Mouse (Mus musculus) right cerebral cortex, postnatal 36 days (tissue): Measurements from ENCODE around the gene Sphkap.

Source experiments
- DNase-seq, 2 experiments: peaks; one replicate each; pipeline ENCODE4 v3.0.0; 2022; ENCODE audit warnings: low spot score in 2 of 2, mixed read lengths in 1 of 2

Sphkap gene

DNA sequence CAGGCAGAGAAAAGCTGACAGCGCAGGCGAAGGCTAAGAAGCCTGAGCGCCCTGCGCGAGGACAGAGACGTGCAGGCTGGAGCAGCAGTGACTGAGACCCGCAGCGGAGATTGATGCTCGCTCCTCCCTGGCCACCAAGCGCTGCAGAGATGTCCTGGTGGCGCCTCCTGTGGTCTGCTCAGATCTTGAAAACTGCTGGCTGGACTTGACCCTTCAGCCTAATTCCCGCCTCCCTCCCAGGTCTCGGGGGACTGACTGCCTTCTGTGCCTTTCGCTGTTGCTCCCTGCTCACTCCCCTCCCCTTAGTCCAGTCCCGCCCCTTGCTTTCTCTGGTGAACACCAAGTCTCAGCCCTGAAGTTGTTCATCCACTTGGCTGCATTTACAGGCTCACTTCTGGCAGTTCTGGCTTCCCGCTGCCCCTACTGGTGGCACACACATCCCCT lies at the start of gene Sphkap:
TSS of gene Sphkap (minus strand) at position 180 of the 444 bp plus-strand sequence.
- DNase-seq, result peak; percentile 44 to 65

DNA sequence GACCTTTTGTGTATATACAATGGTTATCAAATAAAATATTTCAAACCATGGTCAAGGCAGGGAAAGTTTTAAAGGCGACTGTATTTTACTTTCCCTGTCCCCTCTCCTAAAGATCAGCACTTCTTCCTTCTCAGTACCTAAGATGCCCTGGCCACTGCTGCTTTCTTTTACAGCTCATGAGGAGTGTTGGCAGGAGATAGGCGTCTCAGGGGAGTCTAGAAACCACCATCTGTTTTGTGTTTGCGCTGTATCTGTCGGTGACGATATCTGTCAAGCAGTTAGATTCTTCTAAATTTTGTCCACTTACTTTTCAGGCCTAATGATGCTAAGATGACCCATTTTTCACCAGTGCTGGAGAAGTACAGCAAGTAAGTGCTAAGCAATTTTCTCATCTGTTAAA lies 43.3 kb upstream of the Sphkap start:
- no peak for DNase-seq

DNA sequence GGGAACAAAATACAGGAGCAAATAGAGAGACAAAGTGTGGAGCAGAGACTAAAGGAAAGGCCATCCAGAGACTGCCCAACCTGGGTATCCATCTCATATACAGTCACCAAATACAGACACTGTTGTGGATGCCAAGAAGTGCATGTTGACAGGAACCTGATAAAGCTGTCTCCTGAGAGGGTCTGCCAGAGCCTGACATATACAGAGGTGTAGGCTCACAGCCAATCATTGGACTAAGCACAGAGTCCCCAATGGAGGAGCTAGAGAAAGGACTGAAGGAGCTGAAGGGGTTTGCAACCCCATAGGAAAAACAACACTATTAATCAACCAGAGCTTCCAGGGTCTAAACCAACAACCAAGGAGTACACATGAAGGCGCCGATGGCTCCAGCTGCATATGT lies 32.4 kb upstream of the Sphkap start:
- no peak for DNase-seq

DNA sequence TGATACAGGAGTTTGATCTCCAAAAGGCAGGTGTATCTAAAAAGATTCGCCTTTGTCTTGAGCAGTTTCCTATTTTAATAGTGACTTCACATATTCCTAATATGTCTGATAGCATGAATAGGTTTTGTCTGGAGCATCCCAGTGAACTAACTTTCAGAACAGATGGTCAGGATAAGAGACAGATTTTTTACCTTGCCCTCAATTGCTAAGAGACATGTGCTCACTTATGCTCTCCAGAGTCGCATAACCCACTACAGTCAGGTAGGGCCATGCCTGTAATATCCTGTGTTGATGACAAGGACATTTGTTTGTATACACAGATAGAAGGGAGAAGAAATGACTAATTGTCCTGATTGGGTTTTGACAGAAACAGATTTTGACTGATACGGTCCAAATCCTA lies 25.9 kb upstream of the Sphkap start:
- no peak for DNase-seq

DNA sequence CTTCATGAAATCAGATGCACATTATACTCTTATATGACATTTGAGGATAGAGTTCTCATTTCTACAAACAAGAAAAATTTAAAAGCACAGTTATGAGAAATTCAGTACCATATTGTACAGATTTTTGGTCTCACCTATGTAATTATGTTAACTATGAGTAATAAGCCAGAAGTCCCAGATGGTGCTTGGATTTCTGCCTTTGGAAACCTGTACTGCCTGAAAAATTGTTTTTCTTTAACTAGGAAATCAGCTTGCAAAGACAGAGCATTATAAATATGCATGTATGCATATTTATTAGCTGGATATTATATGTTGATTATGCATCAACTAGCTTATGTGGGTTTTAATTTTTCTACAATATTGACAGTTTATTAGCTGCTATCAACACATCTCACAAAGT lies 21.9 kb upstream of the Sphkap start:
- DNase-seq, result no peak

DNA sequence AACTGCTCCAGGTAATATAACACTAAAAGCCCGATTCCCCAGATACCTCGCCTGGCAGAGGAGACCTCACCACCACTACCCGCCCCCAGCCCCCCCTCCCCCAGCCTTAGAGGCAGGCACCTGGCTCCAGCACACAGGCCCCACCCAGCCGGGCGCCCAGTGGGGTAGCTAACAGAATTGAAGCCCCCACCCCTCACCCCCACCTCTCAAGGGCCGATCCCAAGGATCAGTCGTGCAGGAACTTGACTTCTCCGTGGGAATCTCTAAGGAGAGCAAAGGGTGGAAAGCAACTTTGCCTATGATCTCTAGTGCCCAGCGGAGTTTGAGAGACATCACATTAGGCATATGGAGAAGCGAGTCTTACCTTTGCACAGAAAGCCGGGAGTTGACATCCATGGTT lies 384 bp downstream of the Sphkap start:
- no peak for DNase-seq

DNA sequence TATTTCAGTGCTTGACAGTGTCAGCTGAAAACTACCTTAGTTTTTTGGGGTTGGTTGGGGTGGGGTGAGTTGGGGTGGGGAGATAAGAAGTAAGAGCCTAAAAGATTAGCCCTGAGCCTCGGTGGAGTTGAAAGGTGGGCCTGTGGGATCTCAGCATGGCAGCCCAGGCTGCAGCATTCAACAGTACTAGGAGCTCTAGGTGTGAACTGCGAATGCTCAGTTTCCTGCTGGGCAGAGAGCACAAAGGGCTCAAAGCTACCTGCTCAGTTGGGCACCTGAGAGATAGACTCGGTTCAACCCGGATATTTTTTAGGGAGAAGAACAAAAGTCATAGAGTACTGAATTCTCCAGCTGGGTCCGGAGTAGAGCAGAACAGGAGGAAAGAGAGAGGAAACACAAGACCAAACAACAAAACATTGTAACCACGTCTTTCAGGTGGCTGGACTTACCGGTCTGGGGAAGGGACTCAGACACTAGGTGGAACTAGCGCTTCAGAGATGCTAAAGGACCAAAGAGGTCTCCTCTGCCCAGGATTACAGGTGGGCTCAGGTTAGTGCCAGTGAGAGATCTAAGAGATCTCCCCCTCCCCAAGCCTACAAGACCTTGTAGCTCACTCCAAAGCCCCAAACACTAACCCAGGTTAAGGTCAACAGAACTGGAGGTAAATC lies 984 bp downstream of the Sphkap start:
- DNase-seq, result no peak

DNA sequence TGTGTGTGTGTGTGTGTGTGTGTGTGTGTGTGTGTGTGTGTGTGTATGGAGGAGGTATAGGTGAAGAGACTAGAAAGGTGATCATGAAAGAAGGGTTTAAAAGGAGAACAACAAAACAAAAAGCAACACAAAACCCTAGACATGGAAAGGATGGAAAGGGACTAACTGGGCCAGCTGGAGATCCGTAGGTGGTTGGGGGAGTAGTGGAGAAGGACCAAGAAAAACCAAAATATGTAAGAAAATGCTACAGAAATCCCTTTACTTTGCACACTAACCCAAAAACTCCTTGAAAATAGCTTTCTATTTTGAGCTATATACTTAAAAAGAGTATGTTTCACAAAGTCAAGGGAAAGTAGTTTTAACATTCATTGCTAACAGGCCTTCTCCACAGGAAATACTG lies 6.9 kb downstream of the Sphkap start:
- DNase-seq, result peak in 1 of 2 experiments; percentile 26

DNA sequence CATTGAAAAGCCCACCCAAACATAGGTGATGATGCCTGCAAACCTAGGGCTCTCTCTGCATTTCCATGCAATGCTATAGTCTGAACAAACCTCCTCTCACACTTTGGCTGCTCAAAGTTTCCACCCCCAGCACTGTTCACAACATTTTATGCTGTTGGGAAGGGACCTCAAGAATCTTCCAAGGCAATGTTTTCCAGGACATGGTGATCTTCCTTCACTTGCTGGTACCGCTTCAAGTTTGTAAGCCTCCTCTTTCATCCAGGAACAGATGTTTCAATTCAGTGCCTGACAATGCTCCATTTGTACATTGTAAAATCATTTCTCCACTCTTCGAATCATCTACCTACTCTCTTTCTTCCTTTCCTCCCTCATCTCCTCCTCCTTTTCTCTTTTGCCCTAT lies 11.7 kb downstream of the Sphkap start:
- DNase-seq, result no peak

DNA sequence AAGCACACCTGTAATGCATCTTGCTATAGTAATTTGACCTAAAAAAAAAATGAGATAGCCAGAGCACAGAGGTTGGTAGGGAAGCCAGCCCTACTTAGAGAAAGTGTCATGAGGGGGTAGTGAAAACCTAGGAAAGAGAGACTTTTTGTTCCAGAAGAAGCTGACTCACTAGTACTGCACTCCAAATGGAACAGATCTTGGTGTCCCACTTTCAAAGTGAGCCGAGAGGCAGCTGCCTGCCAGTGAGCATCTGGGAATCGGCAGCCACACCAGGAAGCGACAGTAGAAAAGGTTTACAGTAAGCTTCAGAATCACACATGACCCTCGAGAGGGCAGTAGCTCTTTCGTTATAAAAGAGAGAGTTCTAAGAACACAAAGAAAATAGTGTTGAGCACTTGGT lies 12.4 kb downstream of the Sphkap start:
- peak; percentile 29 to 58 for DNase-seq

DNA sequence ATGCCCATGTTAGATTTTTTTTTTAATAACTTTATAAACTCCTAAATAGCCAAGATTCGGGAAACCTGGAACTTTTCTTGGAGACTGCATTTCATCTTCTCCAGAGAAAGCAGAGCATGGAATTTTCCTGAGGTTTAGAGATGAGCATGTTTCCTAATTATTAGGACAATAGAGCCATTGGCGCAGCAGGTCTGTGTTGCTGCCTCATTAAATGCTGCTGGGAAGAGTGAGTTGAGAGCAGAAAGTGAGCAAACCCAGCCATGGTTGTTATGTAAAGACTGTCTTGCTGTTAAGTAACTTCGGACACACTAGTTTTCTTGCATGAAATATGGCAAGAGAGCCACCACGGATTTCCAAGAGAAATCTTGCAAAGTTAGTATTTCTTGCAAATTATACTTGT lies 18.6 kb downstream of the Sphkap start:
- no peak for DNase-seq

DNA sequence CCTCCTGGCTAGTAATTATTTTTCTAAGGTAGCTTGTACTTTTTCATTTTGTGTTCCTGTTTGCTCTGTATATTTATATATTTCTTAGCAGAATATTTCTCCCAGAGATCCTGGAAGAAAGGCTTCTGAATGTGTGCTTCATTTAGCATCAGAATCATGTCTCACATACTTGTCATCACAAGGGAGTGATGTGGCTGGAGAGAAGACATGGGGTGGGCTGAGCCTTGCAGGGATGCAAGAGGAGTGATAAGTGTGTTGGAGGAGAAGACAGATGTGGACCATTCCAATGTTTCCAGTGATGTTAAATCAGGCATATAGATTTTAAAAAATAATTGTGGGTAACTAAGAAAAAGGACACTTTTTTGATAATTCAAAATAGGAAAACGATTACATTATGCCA lies 30.6 kb downstream of the Sphkap start:
- DNase-seq, result no peak

DNA sequence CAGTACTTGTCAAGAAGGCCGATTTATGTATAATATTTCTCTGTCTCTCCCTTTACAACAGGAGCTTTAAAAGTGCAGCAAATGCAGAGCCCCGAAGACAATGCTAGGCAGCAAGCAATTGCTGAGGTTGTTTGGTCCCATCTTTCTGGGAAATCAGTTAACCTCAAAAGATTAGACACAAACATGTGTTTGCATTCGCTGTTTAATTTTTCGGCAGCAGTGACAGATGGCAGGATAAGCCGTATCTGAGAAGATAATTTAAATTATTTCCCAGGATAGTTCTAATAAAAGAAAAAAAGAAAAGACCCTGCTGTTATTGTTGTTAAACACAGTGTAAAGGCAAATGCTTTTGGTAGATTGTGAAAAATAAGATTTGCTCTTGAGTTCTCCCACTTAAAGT lies 41.5 kb downstream of the Sphkap start:
- no peak for DNase-seq

DNA sequence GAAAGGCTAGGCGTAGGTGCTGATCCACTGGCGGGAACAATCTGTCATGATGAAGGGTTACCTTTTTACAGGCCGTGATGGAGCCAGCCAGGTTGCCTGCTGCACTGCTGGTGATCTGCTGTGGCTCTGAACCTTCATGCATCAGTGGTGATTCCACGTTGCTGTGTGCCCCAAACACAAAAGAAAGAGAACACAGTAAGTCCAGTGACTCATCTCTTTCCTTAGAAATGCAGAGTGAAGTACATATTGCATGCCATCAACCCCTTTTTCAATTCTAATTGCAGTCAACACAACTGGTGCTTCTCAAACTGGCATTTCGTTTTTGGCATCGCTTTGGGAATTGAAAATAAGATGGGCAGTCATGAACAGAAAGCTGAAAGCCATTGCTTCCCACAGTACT lies 45.8 kb downstream of the Sphkap start:
- DNase-seq, result no peak

DNA sequence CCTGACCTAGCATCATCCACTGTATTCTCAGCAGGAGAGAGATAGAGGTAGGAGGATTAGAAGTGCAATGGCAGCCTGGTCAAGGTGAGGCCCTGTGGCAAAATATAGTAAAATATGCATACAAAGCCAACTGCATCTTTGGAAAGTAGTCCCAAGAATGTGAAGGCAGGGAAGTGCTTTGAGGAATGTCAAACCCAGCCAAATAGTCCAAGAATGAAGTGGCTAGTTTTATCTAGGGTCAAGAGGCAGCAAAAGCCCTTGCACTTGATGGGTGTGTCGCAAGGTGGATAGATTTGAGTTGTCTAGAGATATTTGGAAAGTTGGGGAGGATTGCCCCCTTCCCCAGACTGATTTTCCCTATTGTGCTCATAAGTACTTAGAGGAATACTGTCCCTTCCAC lies 61.5 kb downstream of the Sphkap start:
- DNase-seq, result no peak

DNA sequence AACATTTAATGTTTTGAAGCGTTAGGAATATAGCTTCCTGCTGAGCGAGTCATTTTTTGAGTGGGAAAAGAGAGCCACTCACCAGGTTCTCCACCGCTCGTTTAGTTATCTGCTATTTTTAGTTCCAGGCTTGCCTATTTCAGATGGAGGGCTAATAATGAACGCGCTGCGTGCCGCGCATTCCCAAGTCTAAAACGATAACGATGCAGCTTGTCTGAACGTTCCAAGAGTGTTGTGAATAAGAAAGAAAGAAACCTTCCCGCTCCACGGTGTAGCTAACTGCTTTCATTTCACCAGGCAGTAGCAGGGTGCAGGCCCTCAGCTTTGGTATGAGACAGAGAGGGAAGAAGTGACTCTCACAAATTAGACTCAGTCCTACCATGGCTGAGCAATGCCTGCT lies 62.4 kb downstream of the Sphkap start:
- DNase-seq, result peak in 1 of 2 experiments; percentile 12

DNA sequence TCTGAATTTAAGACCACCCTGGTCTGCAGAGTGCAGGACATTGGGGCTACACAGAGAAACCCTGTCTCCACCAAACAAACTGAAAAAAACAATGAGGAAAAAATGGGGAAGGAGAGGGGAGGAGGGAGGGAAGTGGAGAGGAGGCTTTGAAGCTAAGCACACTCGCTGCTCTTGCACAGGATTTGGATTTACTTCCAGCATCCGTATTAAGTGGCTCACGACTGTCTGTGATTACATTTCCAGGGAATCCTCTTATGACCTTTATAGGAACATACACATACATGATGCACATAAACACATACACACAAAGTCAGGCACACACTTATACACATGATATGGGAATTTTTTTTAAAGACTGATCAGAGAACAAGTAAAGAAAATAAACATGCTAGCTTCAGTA lies 62.9 kb downstream of the Sphkap start:
- DNase-seq, result no peak

DNA sequence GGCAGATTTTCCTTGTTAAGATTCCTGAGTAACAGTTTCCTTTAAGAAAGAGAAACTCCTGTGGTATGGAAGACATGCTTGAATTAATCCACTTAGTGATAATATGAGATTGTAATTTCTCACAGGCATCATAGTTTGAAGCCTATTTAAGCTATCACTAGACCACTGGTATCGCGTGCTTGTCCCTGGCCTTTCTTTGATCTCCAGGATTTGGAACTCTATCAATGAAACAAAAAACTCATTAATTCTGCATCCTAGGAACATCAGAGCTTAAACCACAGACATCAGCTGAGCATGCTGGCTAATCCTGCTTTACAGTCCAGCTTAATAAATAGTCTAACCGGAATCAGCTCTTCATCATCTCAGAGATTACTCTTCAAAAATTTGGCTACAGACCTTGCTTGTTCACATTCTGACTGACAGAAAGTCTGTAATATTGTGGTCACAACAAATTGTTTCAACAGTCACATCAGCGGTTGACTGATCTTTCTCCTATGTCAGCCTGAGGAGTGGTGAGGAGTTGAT lies 65.2 kb downstream of the Sphkap start:
- no peak for DNase-seq

DNA sequence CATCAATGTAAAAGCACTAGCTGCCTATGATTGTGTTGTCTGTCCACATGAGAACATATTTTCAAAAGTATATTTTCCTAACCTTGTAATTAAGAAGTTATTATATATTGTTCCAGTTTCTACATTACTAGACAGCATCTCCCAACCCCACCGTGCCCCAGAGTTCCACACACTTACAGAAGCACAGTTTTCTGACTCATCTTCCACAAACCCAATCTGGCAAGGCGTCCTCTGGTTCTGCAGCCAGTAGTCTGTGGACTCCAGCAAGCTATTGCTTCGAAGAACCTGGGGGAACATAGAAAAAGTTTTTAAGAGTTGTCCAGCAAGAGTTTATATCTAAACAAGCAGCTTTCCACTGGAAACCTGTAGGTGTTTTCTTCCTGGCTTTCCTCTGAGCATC lies 68.6 kb downstream of the Sphkap start:
- no peak for DNase-seq

DNA sequence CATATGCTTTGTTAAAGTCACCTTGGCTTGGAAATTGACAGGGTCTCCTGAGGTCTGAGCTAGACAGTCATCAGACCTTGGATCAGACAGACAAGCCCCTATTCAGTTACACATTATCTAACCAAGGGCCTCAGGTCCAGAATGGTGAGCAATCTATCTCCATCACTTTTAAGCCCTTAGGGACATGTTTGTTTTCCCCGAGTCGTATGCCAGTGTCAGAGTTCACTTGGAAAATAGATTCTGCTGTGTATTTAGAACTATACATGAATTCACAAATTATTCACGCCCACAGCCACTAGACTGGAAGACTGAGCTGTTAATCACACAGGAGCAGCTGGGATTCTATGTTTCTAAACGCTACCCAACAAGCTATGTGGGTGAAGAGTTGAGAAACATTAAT lies 91.1 kb downstream of the Sphkap start:
- DNase-seq, result no peak

DNA sequence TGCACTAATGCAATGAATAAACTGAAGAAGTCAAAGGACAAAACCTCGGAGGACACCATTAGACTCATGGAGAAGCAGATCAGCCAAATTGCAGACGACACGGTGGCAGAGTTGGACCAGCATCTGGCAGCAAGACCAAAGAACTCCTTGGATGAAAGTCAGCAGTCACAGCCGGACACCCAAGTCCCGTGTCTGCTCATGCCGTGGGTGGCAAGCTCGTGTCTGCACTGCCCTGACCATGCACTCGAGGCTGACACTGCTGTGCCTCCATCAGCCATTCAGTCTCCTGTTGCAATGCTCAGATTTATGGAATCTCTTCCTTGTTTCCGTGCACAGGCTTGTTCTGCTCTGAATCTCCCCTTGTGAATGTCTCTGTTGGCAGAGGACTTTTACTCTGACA lies 92.9 kb downstream of the Sphkap start:
- DNase-seq, result no peak

DNA sequence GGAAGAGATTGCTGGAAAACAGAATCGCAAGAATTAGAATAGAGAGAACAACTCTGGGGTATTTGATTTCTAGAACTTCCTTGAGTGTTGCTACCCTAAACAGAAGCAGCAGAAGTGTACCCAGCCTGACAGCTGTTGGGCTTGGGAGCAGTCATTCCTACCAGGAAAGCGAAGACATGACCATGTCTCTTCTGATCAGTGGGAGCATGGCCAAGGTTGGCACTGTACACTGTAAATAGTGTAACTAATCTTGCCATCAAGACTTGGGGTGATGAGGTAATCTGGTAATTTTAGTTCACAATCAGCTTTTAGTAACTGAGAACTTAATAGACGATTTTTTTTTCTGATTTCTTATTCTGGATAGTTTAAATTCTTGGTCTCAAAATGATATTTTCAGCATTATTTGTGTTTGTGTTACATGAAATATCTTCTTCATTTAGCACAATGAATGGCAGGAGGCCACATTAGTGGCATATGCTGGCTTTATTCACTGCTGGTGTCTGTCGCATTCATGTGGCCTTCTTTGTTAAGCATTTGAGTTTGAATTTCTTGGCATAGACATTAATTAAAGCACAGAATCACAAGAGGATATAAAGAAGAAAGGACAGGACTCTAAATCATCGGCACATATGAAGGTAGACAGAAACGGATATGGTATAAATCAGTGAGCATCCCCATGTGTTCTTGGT lies 96.2 kb downstream of the Sphkap start:
- DNase-seq, result no peak
